In the genomic region with DNA sequence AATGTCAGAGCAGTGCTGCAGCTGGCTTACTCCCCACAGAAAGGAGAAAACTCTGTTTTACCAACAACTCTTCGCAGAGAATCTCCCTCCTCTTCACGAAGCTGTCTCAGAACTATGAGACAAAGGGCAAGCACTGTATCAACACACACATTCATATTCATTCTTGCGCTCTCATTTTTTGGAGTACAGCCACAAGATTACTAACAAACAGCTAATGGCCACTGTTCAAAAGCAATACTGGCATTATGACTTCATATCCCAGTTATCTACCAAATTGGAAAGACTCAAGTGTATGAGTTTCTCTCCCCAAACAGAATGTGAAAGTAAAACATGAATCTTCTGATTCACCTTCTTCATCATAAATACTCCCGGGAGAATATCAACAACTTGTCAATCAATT, we compare ENCODE assay signal across 15 mouse cellular contexts. TPM values are rescaled to one million over a fixed set of nuclear protein-coding genes. Genes with fewer than 3 reads are reported as not detected.
DNase-seq lines count a peak whose midpoint lies in the region; ATAC-seq and TF ChIP-seq lines count a peak whose summit lies in the region.
"Had no signal": no experiment of that assay in that cellular context is flagged by ENCODE, and none has a peak within 500 bp of the region (broad histone marks: within the 10 kb centered on the region; RNA-seq: fewer than 3 reads in every experiment).

No protein-coding gene starts in this region.

- H3K27ac ChIP-seq in gastrocnemius, adult 2 months = peak overlapping the region; percentile 89
- peak overlapping the region; percentile 66 for H3K27ac ChIP-seq in kidney, embryonic 15.5 days
- no peak overlapping the region for H3K27ac ChIP-seq in kidney, embryonic 14.5 days (ENCODE audit: low read depth, low read length)
- H3K27ac ChIP-seq in liver, embryonic 14.5 days = no peak overlapping the region
- H3K27ac ChIP-seq: embryonic facial prominence, embryonic 10.5 days; midbrain, embryonic 15.5 days had no signal

- H3K36me3 ChIP-seq in kidney, embryonic 15.5 days = peaks cover 18% of the 10 kb centered on the region
- H3K36me3 ChIP-seq in kidney, embryonic 14.5 days (ENCODE audit: control insufficient read depth, insufficient read depth, low read length) = peaks cover 9% of the 10 kb centered on the region; the same call in 1 of the 2 replicates
- peaks cover 12% of the 10 kb centered on the region for H3K36me3 ChIP-seq in liver, embryonic 14.5 days (replicated peaks; ENCODE audit: control insufficient read depth, insufficient read depth, low read depth)
- H3K36me3 ChIP-seq: midbrain, embryonic 15.5 days had no signal

- TF ChIP-seq CTCF in gastrocnemius, adult 2 months (IDR thresholded peaks at IDR 0.05) = no peak
- no peak for TF ChIP-seq CTCF in liver, embryonic 14.5 days (IDR thresholded peaks at IDR 0.05; ENCODE audit: low read depth)

- peak overlapping the region; percentile 51 for H3K4me3 ChIP-seq in gastrocnemius, adult 2 months
- H3K4me3 ChIP-seq in kidney, embryonic 15.5 days (replicated peaks) = no peak overlapping the region
- H3K4me3 ChIP-seq in kidney, embryonic 14.5 days (ENCODE audit: low read length) = no peak overlapping the region
- no peak overlapping the region for H3K4me3 ChIP-seq in liver, embryonic 14.5 days (ENCODE audit: insufficient read depth in 1 of 2, low read depth in 2 of 2, low read length in 2 of 2)
- H3K4me3 ChIP-seq: embryonic facial prominence, embryonic 10.5 days; midbrain, embryonic 15.5 days; neural tube, embryonic 13.5 days had no signal

- H3K4me1 ChIP-seq in kidney, embryonic 15.5 days = peaks cover 50% of the 10 kb centered on the region
- H3K4me1 ChIP-seq in kidney, embryonic 14.5 days (ENCODE audit: control insufficient read depth, insufficient read depth, low read length) = peaks cover 20% of the 10 kb centered on the region
- H3K4me1 ChIP-seq in liver, embryonic 14.5 days (replicated peaks; ENCODE audit: control insufficient read depth in 2 of 2, insufficient read depth in 2 of 2, low read length in 1 of 2) = peaks cover 7 to 21% of the 10 kb centered on the region in 2 experiments

- 58% methylated on average over 4 of the region's 4 CpGs for WGBS in kidney, embryonic 15.5 days
- WGBS in kidney, embryonic 14.5 days = 68% methylated on average over 4 of the region's 4 CpGs
- whole genome bisulfite sequencing in liver, embryonic 14.5 days (ENCODE audit: insufficient replicate concordance) = 63% methylated on average over 4 of the region's 4 CpGs

- no peaks in the 10 kb centered on the region for H3K9me3 ChIP-seq in kidney, embryonic 15.5 days (replicated peaks)
- H3K9me3 ChIP-seq in kidney, embryonic 14.5 days (ENCODE audit: control insufficient read depth, low read length) = no peaks in the 10 kb centered on the region
- no peaks in the 10 kb centered on the region for H3K9me3 ChIP-seq in liver, embryonic 14.5 days (ENCODE audit: control insufficient read depth, low read length)
- H3K9me3 ChIP-seq: embryonic facial prominence, embryonic 10.5 days; midbrain, embryonic 15.5 days; neural tube, embryonic 13.5 days had no signal

- ATAC-seq in kidney, embryonic 15.5 days (replicated peaks; ENCODE audit: low FRiP score) = no peak
- no peak for ATAC-seq in kidney, embryonic 14.5 days (ENCODE audit: low FRiP score, low TSS enrichment)
- no peak for ATAC-seq in liver, embryonic 14.5 days (ENCODE audit: insufficient read depth)
- ATAC-seq: activated CD4-positive, CD25-positive, alpha-beta regulatory T cell, adult 4 months; midbrain, embryonic 15.5 days had no signal

- intact Hi-C loops in gastrocnemius, adult 2 months (cut with DNase I) = no loop called here
- intact Hi-C loops in gastrocnemius, postnatal 14 days (cut with DNase I; ENCODE audit: low total_unique reads) = no loop called here

- no peak overlapping the region for H3K9ac ChIP-seq in kidney, embryonic 15.5 days
- no peak overlapping the region for H3K9ac ChIP-seq in kidney, embryonic 14.5 days (ENCODE audit: low read depth, low read length)
- H3K9ac ChIP-seq in liver, embryonic 14.5 days (replicated peaks) = no peak overlapping the region
- H3K9ac ChIP-seq: midbrain, embryonic 15.5 days had no signal

- no peaks in the 10 kb centered on the region for H3K27me3 ChIP-seq in kidney, embryonic 15.5 days
- no peaks in the 10 kb centered on the region for H3K27me3 ChIP-seq in kidney, embryonic 14.5 days (ENCODE audit: control insufficient read depth, insufficient read depth, low read length)
- no peaks in the 10 kb centered on the region for H3K27me3 ChIP-seq in liver, embryonic 14.5 days (ENCODE audit: control insufficient read depth, insufficient read depth, low read length)
- H3K27me3 ChIP-seq: midbrain, embryonic 15.5 days; neural tube, embryonic 13.5 days had no signal

- DNase-seq in gastrocnemius, adult 2 months = no peak
- no peak for DNase-seq in gastrocnemius, postnatal 14 days
- DNase-seq in 3T3-L1 (ENCODE audit: low read depth, low spot score) = peak; percentile 77
- DNase-seq in liver, embryonic 14.5 days (ENCODE audit: low read depth in 3 of 3, low spot score in 3 of 3) = no peak
- DNase-seq in cerebellum, adult 11 months = no peak
- DNase-seq in urinary bladder, postnatal 10 days (ENCODE audit: low spot score) = no peak
- DNase-seq: cerebellum, adult 8-10 months; heart, postnatal 14 days; right cerebral cortex, adult 18-20 months had no signal

- H3K4me2 ChIP-seq in kidney, embryonic 15.5 days = no peak overlapping the region
- H3K4me2 ChIP-seq in kidney, embryonic 14.5 days (replicated peaks; ENCODE audit: low read depth, low read length) = no peak overlapping the region
- peak overlapping the region; percentile 28 for H3K4me2 ChIP-seq in liver, embryonic 14.5 days (ENCODE audit: low read depth)

- no peak for TF ChIP-seq EP300 in liver, embryonic 14.5 days (IDR thresholded peaks at IDR 0.05; ENCODE audit: low read depth)

RNA-seq across cellular contexts. Expression of gene Grb2, which starts 11.9 kb away (rescaled TPM):
- 10 to 100 TPM; 60.3 to 74.7 TPM for total RNA-seq in gastrocnemius, adult 2 months (2021)
- total RNA-seq in gastrocnemius, postnatal 14 days (2021) = 10 to 100 TPM; 76.5 to 93.9 TPM
- 92.0 and 98.4 TPM in 2 replicates for polyA plus RNA-seq in kidney, embryonic 15.5 days (2015; fragmentation: Nextera tagmentation; extraction: Ambion mirVana)
- 47.7 and 53.0 TPM in 2 replicates for polyA plus RNA-seq in kidney, embryonic 14.5 days (2014; fragmentation: Nextera tagmentation; extraction: Ambion mirVana)
- polyA plus RNA-seq in liver, embryonic 14.5 days (2012; rRNA removed) = 15.7 and 22.4 TPM in 2 replicates
- polyA plus RNA-seq in liver, embryonic 14.5 days (2014; fragmentation: Nextera tagmentation; extraction: Ambion mirVana) = 26.0 and 30.1 TPM in 2 replicates

Comparison
In these comparisons a context has a peak if more than half of its experiments do, and no peak if none do; other contexts are left out.
1. H3K27ac ChIP-seq: peak in gastrocnemius, adult 2 months (single experiment) and kidney, embryonic 15.5 days (single experiment); none in kidney, embryonic 14.5 days (single experiment) and liver, embryonic 14.5 days (single experiment).